Mouse (Mus musculus) spleen, postnatal 14 days (tissue): ENCODE data around the gene Slc18b1.

Experiments used
- DNase-seq, 2 experiments: peaks; one replicate each; pipeline ENCODE4 v3.0.0; 2021 to 2022; ENCODE audit warnings: low spot score in 2 of 2

Slc18b1 gene

GRCm38 (mm10) chr10:23806201-23806600 is 9.4 kb downstream of the Slc18b1 start:
- no peak for DNase-seq

GRCm38 (mm10) chr10:23811635-23812437 is 15.1 kb downstream of the Slc18b1 start:
- DNase-seq = peak; percentile 19 to 63

GRCm38 (mm10) chr10:23812438-23812759 is 15.6 kb downstream of the Slc18b1 start:
- DNase-seq = no peak

GRCm38 (mm10) chr10:23812852-23813766 is 16.3 kb downstream of the Slc18b1 start:
- DNase-seq = no peak

- peak; percentile 32 to 63 for DNase-seq
These were observed 18.4 kb downstream of the Slc18b1 start for GRCm38 (mm10) chr10:23815168-23815567.

- DNase-seq = no peak
These were observed 19.5 kb downstream of the Slc18b1 start for GRCm38 (mm10) chr10:23816241-23816640.

GRCm38 (mm10) chr10:23826516-23826915 is 29.7 kb downstream of the Slc18b1 start:
- no peak for DNase-seq

GRCm38 (mm10) chr10:23836003-23836964 is 39.5 kb downstream of the Slc18b1 start:
- DNase-seq = no peak

- no peak for DNase-seq
These were observed 40.3 kb downstream of the Slc18b1 start for GRCm38 (mm10) chr10:23837115-23837514.

GRCm38 (mm10) chr10:23838910-23839309 is 42.1 kb downstream of the Slc18b1 start:
- no peak for DNase-seq

- no peak for DNase-seq
These were observed 42.6 kb downstream of the Slc18b1 start for GRCm38 (mm10) chr10:23839368-23839767.

- DNase-seq = no peak
These were observed 43.7 kb downstream of the Slc18b1 start for GRCm38 (mm10) chr10:23840496-23840895.

- DNase-seq = no peak
These were observed 54.6 kb downstream of the Slc18b1 start, which contains the start of gene Vnn3 for GRCm38 (mm10) chr10:23851228-23851912. Gene Vnn3 (plus strand): TSS chr10:23851462.

GRCm38 (mm10) chr10:23852096-23852495 is 55.3 kb downstream of the Slc18b1 start:
- DNase-seq = no peak

GRCm38 (mm10) chr10:23864362-23865312 is 67.9 kb downstream of the Slc18b1 start:
- no peak for DNase-seq
